Mouse (Mus musculus): ENCODE data around the gene Pou6f1.
"Not testable (repeated sequence)": the region's sequence is repeated elsewhere in the genome, so short reads cannot be mapped to it uniquely, and the experiment has no call there.

The Pou6f1 gene

GRCm38 (mm10) chr15:100619200-100619599, 19.4 kb upstream of the Pou6f1 start:
- in situ Hi-C loops (cut with MboI): no loop called here

GRCm38 (mm10) chr15:100616221-100616620, 16.4 kb upstream of the Pou6f1 start:
- in situ Hi-C loops (cut with MboI): no loop called here

- in situ Hi-C loops (cut with MboI): no loop called here
These were observed 16.0 kb upstream of the Pou6f1 start for GRCm38 (mm10) chr15:100615825-100616220.

GRCm38 (mm10) chr15:100614996-100615824, 15.4 kb upstream of the Pou6f1 start, which contains the start of gene Dazap2:
Dazap2 (plus strand) TSS chr15:100615349.
- in situ Hi-C loops (cut with MboI): no loop called here

GRCm38 (mm10) chr15:100614218-100614995, 14.6 kb upstream of the Pou6f1 start:
- in situ Hi-C loops (cut with MboI): no loop called here

- in situ Hi-C loops (cut with MboI): no loop called here
These were observed 13.8 kb upstream of the Pou6f1 start for GRCm38 (mm10) chr15:100613584-100613983.

GRCm38 (mm10) chr15:100612432-100612831, 12.6 kb upstream of the Pou6f1 start:
- in situ Hi-C loops (cut with MboI): no loop called here

GRCm38 (mm10) chr15:100611951-100612350, 12.2 kb upstream of the Pou6f1 start:
- in situ Hi-C loops (cut with MboI): no loop called here

- in situ Hi-C loops (cut with MboI): not testable (repeated sequence)
These were observed 6.9 kb upstream of the Pou6f1 start for GRCm38 (mm10) chr15:100606677-100607076.

- in situ Hi-C loops (cut with MboI): no loop called here
These were observed 1.9 kb upstream of the Pou6f1 start for GRCm38 (mm10) chr15:100601669-100602068.

- in situ Hi-C loops (cut with MboI): no loop called here
These were observed 1.0 kb upstream of the Pou6f1 start for GRCm38 (mm10) chr15:100600696-100601272.

- in situ Hi-C loops (cut with MboI): no loop called here
These were observed 387 bp upstream of the Pou6f1 start for GRCm38 (mm10) chr15:100600047-100600695.

GRCm38 (mm10) chr15:100598883-100599275, 905 bp downstream of the Pou6f1 start:
- in situ Hi-C loops (cut with MboI): no loop called here

GRCm38 (mm10) chr15:100598287-100598882, 1.4 kb downstream of the Pou6f1 start:
- in situ Hi-C loops (cut with MboI): no loop called here

GRCm38 (mm10) chr15:100592817-100593216, 7.0 kb downstream of the Pou6f1 start:
- in situ Hi-C loops (cut with MboI): no loop called here

GRCm38 (mm10) chr15:100590436-100590835, 9.3 kb downstream of the Pou6f1 start:
- in situ Hi-C loops (cut with MboI): no loop called here

- in situ Hi-C loops (cut with MboI): no loop called here
These were observed 11.5 kb downstream of the Pou6f1 start for GRCm38 (mm10) chr15:100588297-100588696.

- in situ Hi-C loops (cut with MboI): no loop called here
These were observed 12.6 kb downstream of the Pou6f1 start for GRCm38 (mm10) chr15:100587166-100587565.

GRCm38 (mm10) chr15:100585931-100586330, 13.9 kb downstream of the Pou6f1 start:
- in situ Hi-C loops (cut with MboI): no loop called here

GRCm38 (mm10) chr15:100580108-100580507, 19.7 kb downstream of the Pou6f1 start:
- in situ Hi-C loops (cut with MboI): no loop called here

- in situ Hi-C loops (cut with MboI): no loop called here
These were observed 21.8 kb downstream of the Pou6f1 start for GRCm38 (mm10) chr15:100577972-100578371.

- in situ Hi-C loops (cut with MboI): no loop called here
These were observed 23.0 kb downstream of the Pou6f1 start for GRCm38 (mm10) chr15:100576810-100577209.

Data from mature B cell (primary cell).